Mouse (Mus musculus) heart, postnatal 25 days (tissue): ENCODE measurements around the gene Ankrd31. TPM values are rescaled to one million over a fixed set of nuclear protein-coding genes. Genes with fewer than 3 reads are reported as not detected.
"Not testable (repeated sequence)": the region's sequence is repeated elsewhere in the genome, so short reads cannot be mapped to it uniquely, and the experiment has no call there.

Source experiments
- DNase-seq: peaks from one replicate; pipeline ENCODE4 v3.0.0; 2022; ENCODE audit warnings: low spot score
- intact Hi-C: fragments of 180-260 bp; cut with DNase I; formaldehyde crosslinking; loops from one replicate; pipeline ENCODE4 v1.15.1; 2025
- total RNA-seq, 2 experiments: library from RNA; stranded (reverse); gene quantifications; 2 replicates each; pipeline ENCODE4 v1.2.3; 2021

The Ankrd31 gene
- total RNA-seq, 2 experiments from 2014 or later: not detected

GRCm38 (mm10) chr13:96852133-96852532 lies 104.1 kb downstream of the Ankrd31 start:
- DNase-seq: no peak
- intact Hi-C loops: loop anchor here (10.0 kb wide), 2 partner anchors 153 to 203 kb away; no protein-coding TSS in a partner anchor

GRCm38 (mm10) chr13:96853256-96853655 lies 105.2 kb downstream of the Ankrd31 start:
- no peak for DNase-seq
- intact Hi-C loops: loop anchor here (10.0 kb wide), 2 partner anchors 152 to 202 kb away; no protein-coding TSS in a partner anchor

GRCm38 (mm10) chr13:96855191-96855590 lies 107.1 kb downstream of the Ankrd31 start:
- DNase-seq: no peak
- intact Hi-C loops: loop anchor here (10.0 kb wide), 2 partner anchors 150 to 200 kb away; no protein-coding TSS in a partner anchor

GRCm38 (mm10) chr13:96859161-96859560 lies 111.1 kb downstream of the Ankrd31 start:
- intact Hi-C loops: loop anchor here (10.0 kb wide), 2 partner anchors 146 to 196 kb away; no protein-coding TSS in a partner anchor

GRCm38 (mm10) chr13:96870742-96871141 lies 122.7 kb downstream of the Ankrd31 start:
- intact Hi-C loops: no loop called here

More at GRCm38 (mm10) chr13:96859161-96859560, 111.1 kb downstream of the Ankrd31 start:
- no peak for DNase-seq

GRCm38 (mm10) chr13:96874071-96874470 lies 126.0 kb downstream of the Ankrd31 start:
- intact Hi-C loops: no loop called here
- no peak for DNase-seq

More at GRCm38 (mm10) chr13:96870742-96871141, 122.7 kb downstream of the Ankrd31 start:
- no peak for DNase-seq

- intact Hi-C loops: no loop called here
- no peak for DNase-seq
Measured at GRCm38 (mm10) chr13:96878220-96879057, 130.4 kb downstream of the Ankrd31 start.

GRCm38 (mm10) chr13:96884534-96884933 lies 136.5 kb downstream of the Ankrd31 start:
- intact Hi-C loops: no loop called here
- DNase-seq: no peak

- DNase-seq: no peak
- intact Hi-C loops: no loop called here
Measured at GRCm38 (mm10) chr13:96889985-96890384, 141.9 kb downstream of the Ankrd31 start.

GRCm38 (mm10) chr13:96895144-96895543 lies 147.1 kb downstream of the Ankrd31 start:
- no peak for DNase-seq
- intact Hi-C loops: no loop called here

- DNase-seq: no peak
- intact Hi-C loops: no loop called here
Measured at GRCm38 (mm10) chr13:96906717-96907116, 158.6 kb downstream of the Ankrd31 start.

GRCm38 (mm10) chr13:96911202-96911601 lies 163.1 kb downstream of the Ankrd31 start:
- intact Hi-C loops: no loop called here
- DNase-seq: no peak

GRCm38 (mm10) chr13:96923134-96923533 lies 175.1 kb downstream of the Ankrd31 start:
- DNase-seq, intact Hi-C loops: not testable (repeated sequence)

GRCm38 (mm10) chr13:96923999-96924961 lies 176.2 kb downstream of the Ankrd31 start, which contains the start of gene Gcnt4:
Gene Gcnt4 (plus strand): TSS chr13:96924689.
- intact Hi-C loops: no loop called here
- DNase-seq: peak; percentile 21

- intact Hi-C loops: no loop called here
- peak; percentile 2 for DNase-seq
Measured at GRCm38 (mm10) chr13:96924985-96925745, 177.1 kb downstream of the Ankrd31 start.

GRCm38 (mm10) chr13:96925991-96926725 lies 178.1 kb downstream of the Ankrd31 start:
- intact Hi-C loops: no loop called here
- DNase-seq: no peak

- intact Hi-C loops: loop anchor here (1.0 kb wide), 1 partner anchor 7 kb away; no protein-coding TSS in a partner anchor
- no peak for DNase-seq
Measured at GRCm38 (mm10) chr13:96927781-96928180, 179.7 kb downstream of the Ankrd31 start.

GRCm38 (mm10) chr13:96928432-96929039 lies 180.5 kb downstream of the Ankrd31 start:
- no peak for DNase-seq
- intact Hi-C loops: loop anchor here (1.0 kb wide), 1 partner anchor 8 kb away; no protein-coding TSS in a partner anchor
